Mouse (Mus musculus) brain, embryonic 14.5 days (tissue): ENCODE measurements around the gene Pax5.

Source experiments
- CTCF ChIP-seq: fragments of 200-500 bp; IDR thresholded peaks from 2 replicates; pipeline ENCODE4 v1.5.1; 2012; ENCODE audit warnings: inconsistent platforms, mild to moderate bottlenecking, moderate library complexity, borderline replicate concordance; ENCODE audit not compliant: insufficient read depth, insufficient read length; ENCODE audit errors: extremely low read depth
- POLR2A ChIP-seq: fragments of 200-500 bp; IDR thresholded peaks from 2 replicates; pipeline ENCODE4 v1.6.1; 2012; ENCODE audit warnings: mild to moderate bottlenecking, inconsistent platforms, borderline replicate concordance; ENCODE audit not compliant: poor library complexity, insufficient read depth, insufficient read length, severe bottlenecking; ENCODE audit errors: extremely low read depth

DNA sequence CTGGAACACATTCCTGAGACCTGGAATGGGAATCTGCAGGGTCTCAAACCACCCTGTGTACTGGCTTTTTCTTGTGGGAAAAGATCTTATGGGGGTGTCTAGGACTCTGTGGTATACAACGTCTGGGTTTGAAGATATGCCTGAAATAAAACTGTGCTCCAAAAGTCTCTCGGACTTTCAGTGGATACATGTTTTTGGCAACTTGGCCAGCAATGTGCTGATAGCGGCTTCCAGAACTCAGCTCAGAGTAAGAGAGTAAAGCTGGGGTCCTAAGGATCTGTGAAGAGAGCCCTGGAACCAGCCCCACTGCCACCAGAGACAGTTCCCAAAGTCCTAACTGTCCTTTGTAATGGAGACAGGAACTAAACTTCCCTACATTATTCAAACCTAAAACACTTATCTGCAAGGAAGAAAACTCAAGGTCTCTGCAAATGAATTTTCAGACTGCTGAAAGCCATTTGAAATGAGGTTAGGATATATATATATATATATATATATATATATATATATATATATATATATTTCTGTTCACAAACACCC lies 5.4 kb upstream of the Pax5 start:
- TF ChIP-seq CTCF (no peak), POLR2A (no peak)
